Mouse (Mus musculus) heart, embryonic 10.5 days (tissue): ENCODE measurements around the gene Rbm48. TPM values are rescaled to one million over a fixed set of nuclear protein-coding genes. Genes with fewer than 3 reads are reported as not detected.

Source experiments
- DNase-seq: peaks from one replicate; pipeline ENCODE4 v3.0.0-alpha.2; 2017; ENCODE audit warnings: low spot score
- H3K27ac ChIP-seq: fragments of 300-500 bp; sonication (generic); 2 replicates; pipeline ENCODE4 v1.5.1; 2016; ENCODE audit warnings: mild to moderate bottlenecking
- H3K27me3 ChIP-seq: fragments of 300-500 bp; sonication (generic); 2 replicates; pipeline ENCODE4 v1.6.1; 2016; ENCODE audit warnings: mild to moderate bottlenecking; ENCODE audit not compliant: poor library complexity, insufficient read depth, severe bottlenecking
- H3K36me3 ChIP-seq: fragments of 300-500 bp; sonication (generic); 2 replicates; pipeline ENCODE4 v1.6.1; 2016; ENCODE audit warnings: mild to moderate bottlenecking, moderate library complexity
- H3K4me1 ChIP-seq: fragments of 300-500 bp; sonication (generic); 2 replicates; pipeline ENCODE4 v1.6.1; 2016; ENCODE audit warnings: mild to moderate bottlenecking
- H3K4me3 ChIP-seq: fragments of 300-500 bp; sonication (generic); 2 replicates; pipeline ENCODE4 v1.5.1; 2016; ENCODE audit warnings: mild to moderate bottlenecking, moderate library complexity
- H3K9me3 ChIP-seq: fragments of 300-500 bp; sonication (generic); 2 replicates; pipeline ENCODE4 v1.6.1; 2016; ENCODE audit warnings: mild to moderate bottlenecking, moderate library complexity
- WGBS: fragments of 180-500 bp; shearing (Covaris S2); methylation state at CpG from one replicate; pipeline ENCODE4 v1.1.7; 2016; 5-methylcytosine and 5-hydroxymethylcytosine counted together
- polyA plus RNA-seq: library from polyadenylated mRNA; unstranded; fragments of >200 nt; fragmentation: Nextera tagmentation; extraction: Ambion mirVana; gene quantifications from 2 replicates; pipeline ENCODE4 v1.2.1, GENCODE M21; 2016

The Rbm48 gene
- polyA plus RNA-seq, 1 experiment from 2014 or later = 11.4 TPM

- WGBS = 72% methylated on average over 6 of the region's 6 CpGs
- Histone ChIP-seq H3K4me3 (no peak overlapping the region), H3K4me1 (peaks cover 11% of the 10 kb centered on the region), H3K9me3 (no peaks in the 10 kb centered on the region; the same call in 1 of the 2 replicates), H3K27ac (no peak overlapping the region), H3K36me3 (peaks cover 5% of the 10 kb centered on the region), H3K27me3 (no peaks in the 10 kb centered on the region)
- no peak for DNase-seq
Measured at GRCm38 (mm10) chr5:3541871-3542270, 54.5 kb downstream of the Rbm48 start.

- H3K4me3 ChIP-seq = no peak overlapping the region
- WGBS = 67% methylated on average over 11 of the region's 11 CpGs
- H3K36me3 ChIP-seq = no peaks in the 10 kb centered on the region
- no peaks in the 10 kb centered on the region for H3K4me1 ChIP-seq
- H3K27me3 ChIP-seq = no peaks in the 10 kb centered on the region
- DNase-seq = no peak
- H3K27ac ChIP-seq = no peak overlapping the region
- no peaks in the 10 kb centered on the region; the same call in 1 of the 2 replicates for H3K9me3 ChIP-seq
Measured at GRCm38 (mm10) chr5:3538505-3539472, 57.6 kb downstream of the Rbm48 start.

- Histone ChIP-seq H3K4me1 (no peaks in the 10 kb centered on the region), H3K27ac (no peak overlapping the region), H3K27me3 (no peaks in the 10 kb centered on the region), H3K9me3 (no peaks in the 10 kb centered on the region), H3K36me3 (no peaks in the 10 kb centered on the region), H3K4me3 (no peak overlapping the region)
- 73% methylated on average over 3 of the region's 3 CpGs for WGBS
- no peak for DNase-seq
Measured at GRCm38 (mm10) chr5:3536592-3537212, 59.7 kb downstream of the Rbm48 start.

Other genes with a start within 250 kb of the Rbm48 start
- 15.8 and 19.3 TPM in 2 replicates for gene Fam133b, start 52.8 kb downstream of the Rbm48 start, polyA plus RNA-seq
- gene 1700109H08Rik, start 25.0 kb downstream of the Rbm48 start, polyA plus RNA-seq = 2.7 and 3.8 TPM in 2 replicates
- gene Pex1, start 519 bp downstream of the Rbm48 start, polyA plus RNA-seq = 11.5 and 13.9 TPM in 2 replicates
- not detected in 2 replicates for gene Tmbim7, start 54.6 kb upstream of the Rbm48 start, polyA plus RNA-seq
- gene Gatad1, start 60.6 kb upstream of the Rbm48 start, polyA plus RNA-seq = 63.0 and 68.9 TPM in 2 replicates
- 8.3 and 9.1 TPM in 2 replicates for gene Ankib1, start 206.3 kb upstream of the Rbm48 start, polyA plus RNA-seq
- 44.2 and 45.1 TPM in 2 replicates for gene Krit1, start 206.6 kb upstream of the Rbm48 start, polyA plus RNA-seq
- 0.11 and 0.34 TPM in 2 replicates for gene Lrrd1, start 248.6 kb upstream of the Rbm48 start, polyA plus RNA-seq